Mouse (Mus musculus): ENCODE results near the gene Jph2. TPM values are rescaled to one million over a fixed set of nuclear protein-coding genes. Genes with fewer than 3 reads are reported as not detected.

Jph2 gene
- total and polyA plus RNA-seq, 3 experiments: 193 to 391 (median 389) TPM

DNA sequence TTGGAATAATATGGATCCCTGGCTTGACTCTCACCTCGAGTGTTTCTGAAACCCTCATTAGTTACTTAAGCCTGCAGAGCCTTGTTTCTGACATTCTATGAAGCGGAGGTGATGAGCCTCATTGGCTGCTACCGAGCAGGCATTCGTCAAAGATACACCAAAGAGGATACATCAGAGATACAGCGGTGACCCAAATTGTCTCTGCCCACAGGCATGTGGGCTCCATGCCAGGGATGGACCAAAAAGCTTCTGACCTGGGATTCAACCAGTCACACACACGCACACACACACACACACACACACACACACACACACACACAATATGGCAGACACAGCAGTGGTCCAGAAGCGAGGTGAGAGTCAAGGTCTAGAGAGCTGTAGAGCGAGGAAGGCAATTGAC is 16.5 kb downstream of the Jph2 start:
- no peaks in the 10 kb centered on the region for H3K79me2 ChIP-seq (replicated peaks; ENCODE audit: control insufficient read depth, insufficient read depth, low read length)
- peaks cover 19% of the 10 kb centered on the region for H3K4me1 ChIP-seq (ENCODE audit: control insufficient read depth, insufficient read depth, low read length)
- no peak for TF ChIP-seq CTCF (IDR thresholded peaks at IDR 0.05)
- TF ChIP-seq POLR2A (IDR thresholded peaks at IDR 0.05; ENCODE audit: insufficient read depth, low read depth, low read length): no peak
- no peak for TF ChIP-seq EP300 (IDR thresholded peaks at IDR 0.05; ENCODE audit: insufficient read depth, low read depth, low read length)
- no peaks in the 10 kb centered on the region for H3K27me3 ChIP-seq (ENCODE audit: control insufficient read depth, insufficient read depth, low read length)
- DNase-seq: no peak
- H3K27ac ChIP-seq: peak overlapping the region; percentile 31; the same call in 1 of the 2 replicates
- no peak overlapping the region for H3K4me3 ChIP-seq
- no peak overlapping the region for H3K9ac ChIP-seq (ENCODE audit: low read depth, low read length)
- H3K36me3 ChIP-seq (ENCODE audit: control insufficient read depth, insufficient read depth, low read length): no peaks in the 10 kb centered on the region; the same call in 1 of the 2 replicates
- WGBS: 69% methylated on average over 8 of the region's 8 CpGs
- intact Hi-C loops (cut with DNase I): no loop called here

DNA sequence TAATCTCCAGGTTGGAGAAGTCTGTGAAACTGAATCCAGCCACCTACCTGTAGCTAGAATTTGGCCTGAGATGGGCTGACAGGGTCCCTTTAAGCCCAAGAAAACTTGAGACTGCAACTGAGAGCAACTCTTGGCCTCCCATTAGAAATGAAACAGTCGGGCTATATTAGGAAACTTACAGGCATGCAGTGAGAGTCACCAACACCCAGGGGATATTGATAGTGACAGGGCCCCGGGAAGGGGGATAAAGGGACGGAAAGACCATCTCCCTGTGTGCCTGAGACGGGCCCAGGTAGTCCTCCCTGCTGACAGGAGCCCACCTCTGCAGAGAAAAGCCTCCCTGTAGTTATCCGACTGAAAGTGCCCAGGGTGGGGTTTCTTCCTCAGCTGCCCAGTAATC is 18.4 kb downstream of the Jph2 start:
- Histone ChIP-seq H3K79me2 (replicated peaks; ENCODE audit: control insufficient read depth, insufficient read depth, low read length) (no peaks in the 10 kb centered on the region), H3K36me3 (ENCODE audit: control insufficient read depth, insufficient read depth, low read length) (peaks cover under 1% of the 10 kb centered on the region), H3K4me3 (no peak overlapping the region), H3K27me3 (ENCODE audit: control insufficient read depth, insufficient read depth, low read length) (no peaks in the 10 kb centered on the region), H3K27ac (peak overlapping the region; percentile 88), H3K4me1 (ENCODE audit: control insufficient read depth, insufficient read depth, low read length) (peaks cover 14% of the 10 kb centered on the region), H3K9ac (ENCODE audit: low read depth, low read length) (peak overlapping the region; percentile 35; the same call in 1 of the 2 replicates)
- 32% methylated on average over 5 of the region's 5 CpGs for WGBS
- no peak for TF ChIP-seq EP300 (IDR thresholded peaks at IDR 0.05; ENCODE audit: insufficient read depth, low read depth, low read length)
- no peak for TF ChIP-seq POLR2A (IDR thresholded peaks at IDR 0.05; ENCODE audit: insufficient read depth, low read depth, low read length)
- no peak for TF ChIP-seq CTCF (IDR thresholded peaks at IDR 0.05)
- DNase-seq: peak in 1 of 2 experiments; percentile 49
- intact Hi-C loops (cut with DNase I): no loop called here

DNA sequence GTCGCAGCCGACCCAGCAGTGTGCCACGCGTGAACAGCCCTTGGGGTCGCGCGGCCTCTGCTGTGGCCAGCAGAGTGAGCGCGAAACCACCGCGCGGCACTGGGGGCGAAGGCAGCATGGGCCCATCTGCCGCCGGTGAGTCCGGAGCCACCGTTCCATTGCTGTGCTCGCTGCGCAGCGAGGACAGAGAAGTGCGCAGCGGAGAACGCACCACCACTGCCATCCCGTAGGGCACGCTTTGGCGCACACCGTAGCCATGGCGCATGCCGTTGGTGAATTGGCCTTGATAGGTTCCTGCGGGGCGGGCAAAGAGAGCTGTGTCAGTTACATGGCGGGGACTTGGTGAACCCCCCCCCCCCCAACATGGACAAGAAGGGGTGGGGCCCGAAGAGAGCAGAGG is 21.7 kb downstream of the Jph2 start:
- no peak for DNase-seq
- peak overlapping the region; percentile 13; the same call in 1 of the 2 replicates for H3K27ac ChIP-seq
- H3K9ac ChIP-seq (ENCODE audit: low read depth, low read length): peak overlapping the region; percentile 26
- WGBS: 45% methylated on average over 33 of the region's 33 CpGs
- intact Hi-C loops (cut with DNase I): no loop called here
- no peak overlapping the region for H3K4me3 ChIP-seq
- H3K36me3 ChIP-seq (ENCODE audit: control insufficient read depth, insufficient read depth, low read length): peaks cover 2% of the 10 kb centered on the region; the same call in 1 of the 2 replicates
- no peaks in the 10 kb centered on the region for H3K27me3 ChIP-seq (ENCODE audit: control insufficient read depth, insufficient read depth, low read length)
- TF ChIP-seq EP300 (IDR thresholded peaks at IDR 0.05; ENCODE audit: insufficient read depth, low read depth, low read length) (no peak), CTCF (IDR thresholded peaks at IDR 0.05) (0 out of 2 replicates have a peak, but pooled peaks have one; percentile 2)
- no peaks in the 10 kb centered on the region for H3K79me2 ChIP-seq (replicated peaks; ENCODE audit: control insufficient read depth, insufficient read depth, low read length)
- H3K4me1 ChIP-seq (ENCODE audit: control insufficient read depth, insufficient read depth, low read length): peaks cover 8% of the 10 kb centered on the region

DNA sequence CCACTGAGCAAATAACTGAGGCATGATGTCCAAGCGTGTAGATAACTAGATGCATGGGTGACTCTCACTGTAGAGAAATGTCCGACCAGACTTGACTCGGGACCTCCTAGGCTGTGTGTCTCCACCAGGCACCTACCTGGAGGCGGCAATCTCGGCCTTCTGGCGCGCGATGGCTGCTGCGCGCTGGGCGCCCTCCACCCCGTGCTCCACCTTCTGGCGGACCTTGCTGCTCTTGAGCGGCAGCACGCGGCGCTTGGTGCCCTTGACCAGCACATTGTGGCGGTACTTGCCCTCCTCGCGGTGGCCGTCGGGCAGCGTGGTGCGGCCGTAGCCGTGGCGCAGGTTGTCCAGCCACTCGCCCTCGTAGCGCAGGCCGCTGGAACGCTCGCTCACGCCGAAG is 22.3 kb downstream of the Jph2 start:
- Histone ChIP-seq H3K27me3 (ENCODE audit: control insufficient read depth, insufficient read depth, low read length) (no peaks in the 10 kb centered on the region), H3K79me2 (replicated peaks; ENCODE audit: control insufficient read depth, insufficient read depth, low read length) (no peaks in the 10 kb centered on the region), H3K27ac (peak overlapping the region; percentile 13; the same call in 1 of the 2 replicates), H3K36me3 (ENCODE audit: control insufficient read depth, insufficient read depth, low read length) (peaks cover 2% of the 10 kb centered on the region; the same call in 1 of the 2 replicates), H3K9ac (ENCODE audit: low read depth, low read length) (peak overlapping the region; percentile 14; the same call in 1 of the 2 replicates), H3K4me3 (no peak overlapping the region), H3K4me1 (ENCODE audit: control insufficient read depth, insufficient read depth, low read length) (peaks cover 14% of the 10 kb centered on the region)
- 36% methylated on average over 35 of the region's 35 CpGs for WGBS
- TF ChIP-seq POLR2A (IDR thresholded peaks at IDR 0.05; ENCODE audit: insufficient read depth, low read depth, low read length) (no peak), CTCF (IDR thresholded peaks at IDR 0.05) (0 out of 2 replicates have a peak, but pooled peaks have one; percentile 9), EP300 (IDR thresholded peaks at IDR 0.05; ENCODE audit: insufficient read depth, low read depth, low read length) (no peak)
- peak; percentile 36 to 46 for DNase-seq
- intact Hi-C loops (cut with DNase I): no loop called here

DNA sequence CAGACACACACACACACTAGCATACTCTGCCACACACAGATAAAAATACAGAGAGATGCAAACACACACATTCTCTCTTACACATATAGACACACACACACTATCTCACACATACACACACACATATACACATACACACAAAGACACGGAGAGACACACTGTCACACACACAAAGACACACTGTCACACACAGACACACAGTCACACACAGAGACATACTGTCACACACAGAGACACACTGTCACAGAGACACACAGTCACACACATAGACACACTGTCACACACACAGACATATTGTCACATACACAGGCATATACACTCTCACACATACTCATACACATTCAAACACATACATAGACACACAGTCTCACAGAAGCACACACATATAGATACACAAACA is 25.2 kb downstream of the Jph2 start:
- intact Hi-C loops (cut with DNase I): no loop called here
- Histone ChIP-seq H3K79me2 (replicated peaks; ENCODE audit: control insufficient read depth, insufficient read depth, low read length) (no peaks in the 10 kb centered on the region), H3K9ac (ENCODE audit: low read depth, low read length) (no peak overlapping the region), H3K27me3 (ENCODE audit: control insufficient read depth, insufficient read depth, low read length) (no peaks in the 10 kb centered on the region), H3K36me3 (ENCODE audit: control insufficient read depth, insufficient read depth, low read length) (peaks cover 5% of the 10 kb centered on the region), H3K4me1 (ENCODE audit: control insufficient read depth, insufficient read depth, low read length) (peaks cover 19% of the 10 kb centered on the region), H3K4me3 (no peak overlapping the region), H3K27ac (peak overlapping the region; percentile 34; the same call in 1 of the 2 replicates)
- DNase-seq: no peak
- 75% methylated on average over 1 of the region's 1 CpGs for WGBS
- TF ChIP-seq EP300 (IDR thresholded peaks at IDR 0.05; ENCODE audit: insufficient read depth, low read depth, low read length): no peak
- no peak for TF ChIP-seq POLR2A (IDR thresholded peaks at IDR 0.05; ENCODE audit: insufficient read depth, low read depth, low read length)
- TF ChIP-seq CTCF (IDR thresholded peaks at IDR 0.05): no peak

DNA sequence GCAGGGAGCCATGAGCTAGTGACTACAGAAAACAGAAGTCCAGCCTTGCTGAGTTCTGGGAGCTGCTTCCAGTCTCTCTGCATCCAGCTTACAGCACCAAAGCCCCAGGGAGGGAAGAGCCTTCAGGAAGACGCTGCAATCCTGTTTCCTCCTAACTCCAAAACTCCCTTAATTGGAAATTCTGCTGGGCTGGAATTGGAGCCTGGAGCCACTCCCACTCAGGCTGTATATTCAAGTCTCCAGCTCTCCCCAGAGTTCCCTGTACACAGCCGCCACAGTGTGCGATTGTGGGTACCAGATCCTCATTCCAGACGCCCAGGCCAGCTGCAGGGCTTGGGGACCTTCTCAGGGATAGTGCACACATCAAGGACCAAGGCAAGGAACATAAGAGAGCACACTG is 27.6 kb downstream of the Jph2 start:
- Histone ChIP-seq H3K36me3 (ENCODE audit: control insufficient read depth, insufficient read depth, low read length) (peaks cover 5% of the 10 kb centered on the region), H3K79me2 (replicated peaks; ENCODE audit: control insufficient read depth, insufficient read depth, low read length) (no peaks in the 10 kb centered on the region)

More for the DNA sequence above, 27.6 kb downstream of the Jph2 start:
- H3K4me1 ChIP-seq (ENCODE audit: control insufficient read depth, insufficient read depth, low read length): peaks cover 16% of the 10 kb centered on the region
- intact Hi-C loops (cut with DNase I): no loop called here
- H3K9ac ChIP-seq (ENCODE audit: low read depth, low read length): peak overlapping the region; percentile 34
- no peak overlapping the region for H3K4me3 ChIP-seq
- H3K27me3 ChIP-seq (ENCODE audit: control insufficient read depth, insufficient read depth, low read length): no peaks in the 10 kb centered on the region
- peak in 1 of 2 experiments; percentile 44 for DNase-seq
- TF ChIP-seq POLR2A (IDR thresholded peaks at IDR 0.05; ENCODE audit: insufficient read depth, low read depth, low read length): 0 out of 2 replicates have a peak, but pooled peaks have one; percentile 27
- no peak for TF ChIP-seq CTCF (IDR thresholded peaks at IDR 0.05)
- no peak for TF ChIP-seq EP300 (IDR thresholded peaks at IDR 0.05; ENCODE audit: insufficient read depth, low read depth, low read length)
- 9% methylated on average over 4 of the region's 4 CpGs for WGBS
- peak overlapping the region; percentile 64 for H3K27ac ChIP-seq

Data from heart, adult 2 months (tissue).